Mouse (Mus musculus): ENCODE measurements around the gene Otop3. TPM values are rescaled to one million over a fixed set of nuclear protein-coding genes. Genes with fewer than 3 reads are reported as not detected.

Gene Otop3
- polyA plus RNA-seq, 1 experiment from 2014 or later = 2.3 TPM

DNA sequence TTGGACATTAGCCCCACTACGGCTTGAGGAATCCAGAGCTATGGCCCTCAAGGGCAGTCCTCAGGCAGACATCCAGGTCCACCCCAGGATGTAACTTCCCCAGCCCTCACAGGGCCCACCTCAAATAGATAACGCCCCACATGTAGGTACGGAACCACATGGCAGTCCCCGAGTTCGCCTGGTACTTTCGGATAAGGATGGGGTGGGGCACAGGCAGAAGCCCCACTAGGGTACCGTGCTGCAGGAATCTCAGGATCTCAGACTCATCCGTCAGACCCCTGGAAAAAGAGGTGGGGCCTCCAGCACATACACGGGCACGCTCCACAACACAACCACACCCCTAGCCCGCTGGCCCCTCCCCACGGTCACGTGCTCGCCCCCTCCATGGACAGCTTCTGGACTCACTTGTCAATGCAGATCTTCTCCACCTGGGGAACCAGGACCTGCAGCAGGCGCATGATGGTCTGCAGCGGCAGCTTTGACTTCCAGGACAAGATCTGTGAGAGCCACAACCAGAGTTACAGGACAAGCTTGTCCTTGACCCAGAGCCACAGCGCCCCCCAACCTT is 14.2 kb downstream of the Otop3 start:
- Histone ChIP-seq H3K4me1 (ENCODE audit: control insufficient read depth, insufficient read depth, low read depth, low read length) (no peaks in the 10 kb centered on the region), H3K36me3 (ENCODE audit: control insufficient read depth, insufficient read depth, low read length) (peaks cover 8% of the 10 kb centered on the region; the same call in 1 of the 2 replicates), H3K27ac (ENCODE audit: low read depth, low read length) (no peak overlapping the region), H3K9ac (ENCODE audit: low read depth, low read length) (no peak overlapping the region), H3K9me3 (ENCODE audit: control insufficient read depth, low read length) (no peaks in the 10 kb centered on the region), H3K4me2 (ENCODE audit: low read length) (no peak overlapping the region), H3K27me3 (replicated peaks; ENCODE audit: control insufficient read depth, insufficient read depth, low read length) (no peaks in the 10 kb centered on the region; the same call in 1 of the 2 replicates), H3K4me3 (ENCODE audit: low read length) (no peak overlapping the region)
- ATAC-seq = no peak
- WGBS = 67% methylated on average over 17 of the region's 17 CpGs

DNA sequence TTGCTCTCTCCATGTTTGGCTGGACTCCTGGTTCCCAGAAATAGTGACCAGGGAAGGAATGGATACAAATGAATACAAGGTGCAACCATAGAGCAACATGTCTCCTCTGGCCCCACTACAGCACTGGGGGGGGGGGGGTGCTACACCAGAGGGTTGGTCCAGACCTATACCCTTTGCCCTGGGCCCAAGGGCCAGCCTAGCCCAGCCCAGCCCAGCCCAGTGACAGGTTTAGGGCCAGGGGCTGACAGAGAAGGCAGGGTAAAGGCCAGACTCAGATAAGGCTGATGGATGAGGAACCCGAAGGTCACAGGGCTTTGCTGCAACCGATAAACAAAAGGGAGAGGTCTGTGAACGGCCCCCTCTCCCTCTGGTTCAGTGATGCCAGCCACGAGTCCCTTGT is 15.4 kb downstream of the Otop3 start:
- Histone ChIP-seq H3K27ac (ENCODE audit: low read depth, low read length) (no peak overlapping the region), H3K4me1 (ENCODE audit: control insufficient read depth, insufficient read depth, low read depth, low read length) (no peaks in the 10 kb centered on the region), H3K9me3 (ENCODE audit: control insufficient read depth, low read length) (no peaks in the 10 kb centered on the region), H3K27me3 (replicated peaks; ENCODE audit: control insufficient read depth, insufficient read depth, low read length) (no peaks in the 10 kb centered on the region; the same call in 1 of the 2 replicates), H3K4me2 (ENCODE audit: low read length) (no peak overlapping the region), H3K9ac (ENCODE audit: low read depth, low read length) (no peak overlapping the region), H3K4me3 (ENCODE audit: low read length) (no peak overlapping the region), H3K36me3 (ENCODE audit: control insufficient read depth, insufficient read depth, low read length) (peaks cover 11% of the 10 kb centered on the region)
- whole genome bisulfite sequencing = 59% methylated on average over 4 of the region's 4 CpGs
- no peak for ATAC-seq

DNA sequence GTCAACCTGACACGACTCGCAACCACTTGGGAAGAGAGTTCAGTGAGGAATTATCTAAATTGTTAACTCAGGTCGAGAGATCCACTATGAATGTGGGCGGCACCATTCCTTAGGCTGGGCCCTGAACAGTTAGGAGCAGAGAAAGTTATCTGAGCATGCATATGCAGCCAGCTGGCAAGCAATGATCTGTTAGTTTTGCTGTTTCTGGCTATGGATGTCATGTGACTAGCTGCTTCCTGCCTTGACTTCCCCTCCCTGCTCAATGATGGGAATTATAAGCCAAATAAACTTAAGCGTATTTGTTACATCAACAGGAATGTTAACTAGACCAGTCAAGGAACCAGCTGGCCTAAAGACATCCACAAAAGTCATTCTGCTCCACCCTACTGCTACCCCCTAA is 18.8 kb downstream of the Otop3 start:
- Histone ChIP-seq H3K9me3 (ENCODE audit: control insufficient read depth, low read length) (no peaks in the 10 kb centered on the region), H3K27ac (ENCODE audit: low read depth, low read length) (no peak overlapping the region), H3K4me2 (ENCODE audit: low read length) (no peak overlapping the region), H3K4me3 (ENCODE audit: low read length) (no peak overlapping the region), H3K27me3 (replicated peaks; ENCODE audit: control insufficient read depth, insufficient read depth, low read length) (no peaks in the 10 kb centered on the region; the same call in 1 of the 2 replicates), H3K36me3 (ENCODE audit: control insufficient read depth, insufficient read depth, low read length) (peaks cover 22% of the 10 kb centered on the region), H3K4me1 (ENCODE audit: control insufficient read depth, insufficient read depth, low read depth, low read length) (no peaks in the 10 kb centered on the region), H3K9ac (ENCODE audit: low read depth, low read length) (no peak overlapping the region)
- ATAC-seq = no peak
- WGBS = 93% methylated on average over 5 of the region's 5 CpGs

DNA sequence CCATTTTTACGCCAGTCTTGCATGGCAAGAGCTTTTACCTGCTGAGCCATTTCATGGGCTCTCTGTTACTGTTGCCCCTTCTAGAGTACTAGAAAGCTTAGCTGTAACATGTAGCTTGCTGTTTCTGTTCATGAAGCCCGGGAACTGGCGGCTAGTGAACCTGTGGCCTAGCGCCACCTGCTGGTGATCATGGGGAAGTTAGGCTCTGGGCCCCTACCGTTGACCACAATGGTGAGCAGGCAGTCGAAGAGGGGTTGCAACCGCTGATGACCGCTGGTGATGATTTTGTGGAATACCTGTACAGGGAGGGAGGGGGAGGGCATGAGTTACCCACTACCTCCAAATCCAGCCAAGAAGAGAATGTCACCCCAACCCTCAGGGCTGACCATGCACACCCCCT is 19.7 kb downstream of the Otop3 start:
- H3K27ac ChIP-seq (ENCODE audit: low read depth, low read length) = no peak overlapping the region
- no peak overlapping the region for H3K4me3 ChIP-seq (ENCODE audit: low read length)
- WGBS = 9% methylated on average over 8 of the region's 8 CpGs
- no peaks in the 10 kb centered on the region; the same call in 1 of the 2 replicates for H3K27me3 ChIP-seq (replicated peaks; ENCODE audit: control insufficient read depth, insufficient read depth, low read length)
- H3K9ac ChIP-seq (ENCODE audit: low read depth, low read length) = no peak overlapping the region; the same call in 1 of the 2 replicates
- H3K36me3 ChIP-seq (ENCODE audit: control insufficient read depth, insufficient read depth, low read length) = peaks cover 20% of the 10 kb centered on the region
- H3K4me1 ChIP-seq (ENCODE audit: control insufficient read depth, insufficient read depth, low read depth, low read length) = peaks cover 7% of the 10 kb centered on the region
- ATAC-seq = peak; percentile 43
- no peaks in the 10 kb centered on the region for H3K9me3 ChIP-seq (ENCODE audit: control insufficient read depth, low read length)
- no peak overlapping the region for H3K4me2 ChIP-seq (ENCODE audit: low read length)

DNA sequence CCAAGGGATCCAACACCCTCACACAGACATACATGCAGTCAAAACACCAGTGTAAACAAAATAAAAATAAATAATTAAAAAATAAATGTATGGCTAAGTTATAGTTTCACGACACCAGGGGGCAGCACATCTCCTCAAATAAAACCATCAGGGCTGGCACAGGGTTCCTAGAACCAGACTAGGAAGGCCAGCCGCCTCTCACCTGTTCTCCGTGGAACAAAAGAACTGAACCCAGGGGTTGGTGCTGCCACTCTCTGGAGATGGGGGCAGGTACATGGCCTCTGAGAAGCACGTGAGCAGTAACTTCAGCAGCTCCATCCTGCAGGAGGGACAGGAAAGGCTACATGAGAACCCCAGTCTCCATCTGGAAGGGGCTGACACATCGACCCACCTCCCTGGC is 23.9 kb downstream of the Otop3 start:
- Histone ChIP-seq H3K4me1 (ENCODE audit: control insufficient read depth, insufficient read depth, low read depth, low read length) (peaks cover 8% of the 10 kb centered on the region), H3K4me3 (ENCODE audit: low read length) (no peak overlapping the region), H3K27me3 (replicated peaks; ENCODE audit: control insufficient read depth, insufficient read depth, low read length) (no peaks in the 10 kb centered on the region), H3K4me2 (ENCODE audit: low read length) (no peak overlapping the region), H3K9ac (ENCODE audit: low read depth, low read length) (no peak overlapping the region; the same call in 1 of the 2 replicates), H3K27ac (ENCODE audit: low read depth, low read length) (peak overlapping the region; percentile 62), H3K36me3 (ENCODE audit: control insufficient read depth, insufficient read depth, low read length) (peaks cover 16% of the 10 kb centered on the region), H3K9me3 (ENCODE audit: control insufficient read depth, low read length) (no peaks in the 10 kb centered on the region)
- peak; percentile 35; the same call in 1 of the 2 replicates for ATAC-seq
- WGBS = 14% methylated on average over 5 of the region's 5 CpGs

DNA sequence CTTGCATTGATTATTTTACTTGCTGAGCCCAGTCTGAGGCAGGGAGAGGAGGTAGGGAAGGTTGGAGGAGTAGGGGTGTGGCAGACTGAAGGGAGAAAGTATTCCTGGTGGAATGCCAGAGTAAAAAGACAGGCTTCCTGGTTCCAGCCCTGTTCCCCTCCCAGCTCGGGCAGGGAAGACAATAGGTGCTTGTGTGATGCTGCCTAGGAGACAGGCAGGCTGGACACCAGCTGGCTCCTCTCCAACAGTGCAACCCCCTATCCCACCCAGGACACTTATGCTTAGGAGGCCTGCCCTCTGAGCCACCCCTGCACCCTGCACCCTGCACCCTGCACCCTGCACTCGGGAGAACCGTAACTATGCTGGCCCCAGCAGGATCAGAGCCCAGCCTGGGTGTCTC is 24.8 kb downstream of the Otop3 start:
- Histone ChIP-seq H3K4me2 (ENCODE audit: low read length) (no peak overlapping the region), H3K27me3 (replicated peaks; ENCODE audit: control insufficient read depth, insufficient read depth, low read length) (no peaks in the 10 kb centered on the region), H3K36me3 (ENCODE audit: control insufficient read depth, insufficient read depth, low read length) (peaks cover 14% of the 10 kb centered on the region), H3K4me3 (ENCODE audit: low read length) (no peak overlapping the region), H3K27ac (ENCODE audit: low read depth, low read length) (no peak overlapping the region; the same call in 1 of the 2 replicates), H3K9me3 (ENCODE audit: control insufficient read depth, low read length) (no peaks in the 10 kb centered on the region), H3K9ac (ENCODE audit: low read depth, low read length) (no peak overlapping the region), H3K4me1 (ENCODE audit: control insufficient read depth, insufficient read depth, low read depth, low read length) (peaks cover 11% of the 10 kb centered on the region)
- ATAC-seq = peak; percentile 52
- 27% methylated on average over 3 of the region's 3 CpGs for WGBS

DNA sequence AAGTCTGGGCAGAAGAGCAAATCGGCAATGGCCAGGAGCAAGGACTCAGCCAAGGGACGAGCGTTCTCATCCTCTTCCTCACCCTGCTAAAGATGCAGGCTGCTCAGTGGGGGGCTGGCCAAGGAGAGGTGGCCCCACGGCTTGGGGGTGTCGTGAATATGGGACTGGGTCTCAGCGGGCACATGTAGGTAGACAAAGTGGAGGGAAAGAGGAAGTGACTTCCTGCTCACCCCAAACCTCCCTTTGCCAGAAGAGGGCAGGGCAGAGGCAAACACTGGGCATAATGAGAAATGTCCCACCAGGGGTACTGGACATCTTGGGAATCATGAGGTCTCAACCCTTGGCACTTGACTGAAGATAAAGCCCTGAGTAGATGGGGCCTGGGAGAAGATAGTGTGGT is 25.2 kb downstream of the Otop3 start:
- Histone ChIP-seq H3K27me3 (replicated peaks; ENCODE audit: control insufficient read depth, insufficient read depth, low read length) (no peaks in the 10 kb centered on the region), H3K27ac (ENCODE audit: low read depth, low read length) (no peak overlapping the region), H3K9me3 (ENCODE audit: control insufficient read depth, low read length) (no peaks in the 10 kb centered on the region), H3K36me3 (ENCODE audit: control insufficient read depth, insufficient read depth, low read length) (peaks cover 13% of the 10 kb centered on the region), H3K4me3 (ENCODE audit: low read length) (no peak overlapping the region), H3K4me1 (ENCODE audit: control insufficient read depth, insufficient read depth, low read depth, low read length) (peaks cover 11% of the 10 kb centered on the region), H3K9ac (ENCODE audit: low read depth, low read length) (no peak overlapping the region), H3K4me2 (ENCODE audit: low read length) (no peak overlapping the region)
- ATAC-seq = no peak
- WGBS = 57% methylated on average over 6 of the region's 6 CpGs

DNA sequence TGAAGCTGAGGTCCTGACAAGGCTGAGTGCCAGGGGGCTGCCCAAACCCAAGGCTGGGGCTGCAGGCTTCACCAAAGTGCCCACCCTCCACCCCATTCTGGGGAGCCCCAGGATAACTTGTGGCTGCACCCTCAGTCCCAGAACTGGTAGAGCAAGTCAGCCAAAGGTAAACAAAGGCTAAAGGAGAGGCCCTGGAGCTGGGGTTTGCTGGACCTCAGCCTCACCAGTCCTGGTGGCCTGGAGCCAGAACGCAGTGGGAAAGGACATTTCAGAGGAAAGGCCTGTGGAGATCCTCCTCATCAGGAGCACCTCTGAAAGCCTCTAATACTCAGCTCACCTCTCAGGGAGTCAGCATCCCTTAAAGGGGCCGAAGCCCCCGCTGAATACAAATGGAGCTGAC is 29.6 kb downstream of the Otop3 start:
- 91% methylated on average over 3 of the region's 3 CpGs for WGBS
- Histone ChIP-seq H3K9me3 (ENCODE audit: control insufficient read depth, low read length) (no peaks in the 10 kb centered on the region), H3K4me1 (ENCODE audit: control insufficient read depth, insufficient read depth, low read depth, low read length) (peaks cover 19% of the 10 kb centered on the region), H3K9ac (ENCODE audit: low read depth, low read length) (no peak overlapping the region), H3K36me3 (ENCODE audit: control insufficient read depth, insufficient read depth, low read length) (no peaks in the 10 kb centered on the region), H3K27me3 (replicated peaks; ENCODE audit: control insufficient read depth, insufficient read depth, low read length) (no peaks in the 10 kb centered on the region), H3K27ac (ENCODE audit: low read depth, low read length) (no peak overlapping the region), H3K4me3 (ENCODE audit: low read length) (no peak overlapping the region), H3K4me2 (ENCODE audit: low read length) (no peak overlapping the region)
- ATAC-seq = no peak

DNA sequence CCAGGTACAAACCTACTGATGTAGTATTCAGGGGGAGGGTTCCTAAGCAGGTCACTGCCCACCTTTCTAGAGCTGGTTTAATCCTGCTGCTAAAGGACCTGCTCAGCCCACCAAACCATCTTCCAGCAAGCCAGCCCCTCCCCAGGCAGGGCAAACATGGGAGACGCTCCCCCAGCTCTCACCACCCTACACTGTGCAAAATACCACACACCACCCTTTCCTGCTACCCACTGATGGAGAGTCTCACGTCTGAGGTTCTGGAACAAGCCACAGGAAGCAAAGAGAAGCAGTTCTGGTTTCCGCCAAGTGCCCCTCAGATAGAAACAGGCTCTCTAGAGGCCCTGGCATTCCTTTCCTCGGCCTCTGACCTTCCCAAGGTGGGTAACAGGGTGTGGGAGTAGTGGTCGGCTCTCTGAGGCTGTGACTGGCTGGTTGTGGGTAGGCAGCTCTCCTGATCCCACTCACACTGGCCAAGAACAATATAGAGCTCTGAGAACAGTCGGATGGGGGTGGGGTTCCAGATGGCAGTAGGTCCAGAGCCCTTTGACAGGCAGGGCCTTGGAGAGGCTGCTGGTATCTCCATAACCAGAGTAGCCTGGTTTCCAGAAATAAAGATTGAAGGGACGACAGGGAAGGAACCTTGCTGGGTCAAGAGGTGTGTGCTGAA is 31.6 kb downstream of the Otop3 start:
- peak; percentile 34; the same call in 1 of the 2 replicates for ATAC-seq
- Histone ChIP-seq H3K27me3 (replicated peaks; ENCODE audit: control insufficient read depth, insufficient read depth, low read length) (no peaks in the 10 kb centered on the region), H3K27ac (ENCODE audit: low read depth, low read length) (peak overlapping the region; percentile 90), H3K9me3 (ENCODE audit: control insufficient read depth, low read length) (no peaks in the 10 kb centered on the region), H3K9ac (ENCODE audit: low read depth, low read length) (peak overlapping the region; percentile 88), H3K36me3 (ENCODE audit: control insufficient read depth, insufficient read depth, low read length) (no peaks in the 10 kb centered on the region), H3K4me2 (ENCODE audit: low read length) (peak overlapping the region; percentile 86), H3K4me1 (ENCODE audit: control insufficient read depth, insufficient read depth, low read depth, low read length) (peaks cover 18% of the 10 kb centered on the region), H3K4me3 (ENCODE audit: low read length) (peak overlapping the region; percentile 78)
- 51% methylated on average over 7 of the region's 7 CpGs for WGBS

All from hindbrain, embryonic 16.5 days (tissue).